Mouse (Mus musculus) ovary, adult 18-20 months (tissue): ENCODE data around the gene Ube2m.
"Not testable (repeated sequence)": the region's sequence is repeated elsewhere in the genome, so short reads cannot be mapped to it uniquely, and the experiment has no call there.

Experiments
- DNase-seq: peaks from one replicate; pipeline ENCODE4 v3.0.0; 2022; ENCODE audit warnings: low spot score, mixed read lengths

Gene Ube2m

GRCm38 (mm10) chr7:13037901-13038555 is at the start of gene Ube2m:
Gene Ube2m, minus strand, starts transcription at chr7:13038275.
- DNase-seq, result peak; percentile 96

- DNase-seq, result no peak
Observed at GRCm38 (mm10) chr7:13072293-13072692, 34.2 kb upstream of the Ube2m start.

- DNase-seq, result not testable (repeated sequence)
Observed at GRCm38 (mm10) chr7:13063399-13063798, 25.3 kb upstream of the Ube2m start.

GRCm38 (mm10) chr7:13059536-13059935 is 21.5 kb upstream of the Ube2m start:
- no peak for DNase-seq

- no peak for DNase-seq
Observed at GRCm38 (mm10) chr7:13056913-13057700, 19.0 kb upstream of the Ube2m start.

GRCm38 (mm10) chr7:13054287-13055010 is 16.4 kb upstream of the Ube2m start, which contains the start of gene Mzf1:
Gene Mzf1, minus strand, starts transcription at chr7:13054764.
- DNase-seq, result peak; percentile 94

GRCm38 (mm10) chr7:13053961-13054286 is 15.8 kb upstream of the Ube2m start:
- no peak for DNase-seq

GRCm38 (mm10) chr7:13053501-13053900 is 15.4 kb upstream of the Ube2m start:
- DNase-seq, result no peak

- DNase-seq, result no peak
Observed at GRCm38 (mm10) chr7:13053001-13053400, 14.9 kb upstream of the Ube2m start.

GRCm38 (mm10) chr7:13046084-13046483 is 8.0 kb upstream of the Ube2m start:
- DNase-seq, result no peak

- DNase-seq, result no peak
Observed at GRCm38 (mm10) chr7:13044254-13044625, 6.2 kb upstream of the Ube2m start.

- no peak for DNase-seq
Observed at GRCm38 (mm10) chr7:13043445-13044253, 5.6 kb upstream of the Ube2m start.

GRCm38 (mm10) chr7:13043120-13043444 is 5.0 kb upstream of the Ube2m start:
- no peak for DNase-seq

- DNase-seq, result no peak
Observed at GRCm38 (mm10) chr7:13042511-13042910, 4.4 kb upstream of the Ube2m start.

- DNase-seq, result no peak
Observed at GRCm38 (mm10) chr7:13041256-13041655, 3.2 kb upstream of the Ube2m start.

- no peak for DNase-seq
Observed at GRCm38 (mm10) chr7:13039181-13039580, 1.1 kb upstream of the Ube2m start.

- DNase-seq, result no peak
Observed at GRCm38 (mm10) chr7:13038621-13039169, 620 bp upstream of the Ube2m start.

- no peak for DNase-seq
Observed at GRCm38 (mm10) chr7:13037366-13037765, 709 bp downstream of the Ube2m start.

GRCm38 (mm10) chr7:13036806-13037205 is 1.3 kb downstream of the Ube2m start:
- DNase-seq, result no peak

- DNase-seq, result no peak
Observed at GRCm38 (mm10) chr7:13035211-13035855, 2.7 kb downstream of the Ube2m start.
